Mouse (Mus musculus): Measurements from ENCODE around the gene Comt.
A peak's percentile ranks its signal among the peaks of the same experiment; 100 is the strongest.

Comt gene

GRCm38 (mm10) chr16:18411026-18411649 is 15.5 kb downstream of the Comt start:
- no peak for DNase-seq (ENCODE audit: low spot score in 2 of 2)

- no peak for DNase-seq (ENCODE audit: low spot score in 2 of 2)
Observed at GRCm38 (mm10) chr16:18410418-18410817, 16.2 kb downstream of the Comt start.

DNA sequence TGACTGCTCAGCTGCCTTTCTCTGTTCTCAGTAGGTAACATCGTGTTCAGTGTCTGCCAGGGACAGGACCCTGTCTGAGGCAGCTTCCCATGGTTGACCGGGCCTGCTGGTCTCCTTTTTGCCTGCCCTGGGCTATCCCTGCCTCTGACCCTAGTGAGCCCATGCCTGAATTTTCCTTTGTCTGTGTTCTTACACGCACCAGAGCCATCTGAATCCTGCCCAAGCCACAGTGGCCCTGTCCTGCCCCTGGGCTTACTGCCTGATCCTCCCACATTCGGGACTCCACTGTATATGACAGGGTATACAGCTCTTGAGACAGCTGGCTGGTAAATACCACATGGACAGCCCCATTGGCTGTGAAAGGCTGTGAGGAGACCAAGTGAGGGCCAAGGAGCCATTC is 16.9 kb downstream of the Comt start:
- DNase-seq (ENCODE audit: low spot score in 2 of 2): no peak

DNA sequence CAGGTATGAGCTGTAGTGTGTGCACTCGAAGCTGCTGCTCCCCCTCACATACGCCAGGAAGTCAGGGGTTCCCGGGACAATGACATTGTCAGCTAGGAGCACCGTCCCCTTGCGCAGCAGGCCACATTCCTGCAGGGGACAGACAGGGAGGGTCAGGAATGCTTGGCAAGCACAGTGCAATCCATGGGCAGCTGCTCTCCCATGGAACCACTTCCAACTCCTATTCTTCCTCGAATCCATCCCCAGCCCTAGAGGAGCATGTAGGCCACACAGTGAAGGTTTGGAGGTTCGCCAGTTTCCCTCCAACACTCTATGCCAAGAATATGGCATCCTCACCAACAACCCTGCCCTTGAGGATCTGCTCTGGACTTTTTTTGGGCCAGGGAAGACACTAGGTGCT is 18.7 kb downstream of the Comt start:
- no peak for DNase-seq (ENCODE audit: low spot score in 2 of 2)

DNA sequence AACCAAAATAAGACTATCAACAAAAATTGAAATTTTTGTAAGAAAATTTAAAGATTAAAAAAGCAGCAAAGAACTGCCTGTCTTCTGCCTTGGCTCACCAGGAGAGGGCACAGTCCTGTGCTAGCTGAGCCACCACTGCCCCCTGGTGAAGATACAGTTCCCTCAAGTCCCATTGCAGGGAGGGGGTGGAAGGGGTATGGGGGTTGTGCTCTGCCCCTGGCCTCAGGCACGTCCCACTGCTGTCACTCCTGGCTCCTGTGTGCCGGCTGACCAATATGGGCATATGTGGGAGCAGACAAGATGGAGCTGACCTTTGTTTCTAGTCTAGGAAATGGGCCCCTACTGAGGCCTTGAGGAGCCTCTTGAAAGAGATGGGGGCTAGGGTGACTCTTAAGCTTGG is 20.4 kb downstream of the Comt start:
- no peak for DNase-seq (ENCODE audit: low spot score in 2 of 2)

- DNase-seq (ENCODE audit: low spot score in 2 of 2): no peak
Observed at GRCm38 (mm10) chr16:18405876-18406275, 20.8 kb downstream of the Comt start.

- no peak for DNase-seq (ENCODE audit: low spot score in 2 of 2)
Observed at GRCm38 (mm10) chr16:18405091-18405854, 21.4 kb downstream of the Comt start.

DNA sequence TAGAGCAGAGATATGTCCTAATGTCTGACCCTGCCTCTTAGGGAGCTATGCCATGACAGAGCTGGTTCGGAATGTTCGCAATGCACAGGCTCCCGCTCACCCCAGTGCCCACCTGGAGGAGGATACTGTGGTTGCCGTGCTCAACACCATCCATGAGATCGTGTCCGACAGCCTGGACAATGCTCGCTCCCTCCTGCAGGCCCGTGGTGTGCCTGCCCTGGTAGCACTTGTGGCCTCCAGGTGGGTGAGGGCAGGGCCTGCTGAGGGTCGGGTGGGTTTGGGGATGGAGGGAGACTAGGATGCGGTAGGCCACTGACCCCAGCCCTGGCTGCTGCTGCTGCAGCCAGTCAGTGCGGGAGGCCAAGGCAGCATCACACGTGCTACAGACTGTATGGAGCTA is 23.4 kb downstream of the Comt start:
- no peak for DNase-seq (ENCODE audit: low spot score in 2 of 2)

- no peak for DNase-seq (ENCODE audit: low spot score in 2 of 2)
Observed at GRCm38 (mm10) chr16:18400472-18401216, 26.0 kb downstream of the Comt start.

DNA sequence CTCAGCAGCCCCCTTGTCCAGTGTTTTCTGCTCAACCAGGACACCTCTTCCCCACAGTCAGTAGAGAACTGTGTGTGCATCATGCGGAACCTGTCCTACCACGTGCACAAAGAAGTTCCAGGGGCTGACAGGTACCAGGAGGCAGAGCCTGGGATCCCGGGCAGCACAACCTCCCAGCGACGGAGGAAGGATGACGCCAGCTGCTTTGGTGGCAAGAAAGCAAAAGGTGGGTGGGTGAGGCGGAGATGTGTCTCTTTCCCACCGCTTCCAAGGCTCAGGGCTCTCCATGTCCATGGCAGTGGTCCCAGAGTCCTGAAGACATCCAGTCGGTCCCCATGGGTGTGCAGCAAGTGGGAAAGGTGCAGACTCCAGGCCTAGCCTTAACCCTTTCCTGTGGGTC is 26.6 kb downstream of the Comt start:
- DNase-seq (ENCODE audit: low spot score in 2 of 2): no peak

DNA sequence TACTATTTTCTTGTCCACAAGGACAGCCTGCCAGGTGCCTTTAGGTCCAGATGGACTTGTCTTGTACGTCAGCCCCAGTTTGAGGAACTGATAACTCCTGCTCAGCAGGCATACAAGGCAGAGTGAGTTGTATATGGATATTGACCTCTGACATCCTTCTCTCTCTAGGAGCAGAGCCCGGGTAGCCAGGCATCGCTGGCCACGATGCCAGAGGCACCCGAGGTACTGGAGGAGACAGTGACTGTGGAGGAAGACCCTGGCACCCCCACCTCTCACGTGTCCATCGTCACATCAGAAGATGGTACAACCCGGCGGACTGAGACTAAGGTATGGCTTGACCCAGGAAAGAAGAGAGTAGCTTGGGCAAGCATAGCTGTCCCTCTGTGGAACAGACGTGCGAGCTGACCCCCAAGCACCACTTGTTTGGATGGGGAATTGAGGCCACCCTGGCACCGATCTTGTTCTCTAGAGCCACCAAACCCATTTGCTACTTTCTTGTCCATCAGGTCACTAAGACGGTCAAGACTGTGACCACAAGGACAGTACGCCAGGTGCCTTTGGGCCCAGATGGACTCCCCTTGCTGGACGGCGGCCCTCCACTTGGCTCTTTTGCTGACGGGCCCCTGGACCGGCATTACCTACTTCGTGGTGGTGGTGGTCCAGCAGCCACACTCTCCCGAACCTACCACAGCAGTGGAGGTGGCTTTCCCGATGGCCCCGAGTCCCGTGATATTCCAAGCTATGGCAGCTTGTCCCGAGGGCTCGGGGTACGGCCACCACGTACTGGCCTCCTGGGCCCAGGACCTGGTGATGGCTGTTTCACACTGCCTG is 29.6 kb downstream of the Comt start:
- DNase-seq (ENCODE audit: low spot score in 2 of 2): no peak

DNA sequence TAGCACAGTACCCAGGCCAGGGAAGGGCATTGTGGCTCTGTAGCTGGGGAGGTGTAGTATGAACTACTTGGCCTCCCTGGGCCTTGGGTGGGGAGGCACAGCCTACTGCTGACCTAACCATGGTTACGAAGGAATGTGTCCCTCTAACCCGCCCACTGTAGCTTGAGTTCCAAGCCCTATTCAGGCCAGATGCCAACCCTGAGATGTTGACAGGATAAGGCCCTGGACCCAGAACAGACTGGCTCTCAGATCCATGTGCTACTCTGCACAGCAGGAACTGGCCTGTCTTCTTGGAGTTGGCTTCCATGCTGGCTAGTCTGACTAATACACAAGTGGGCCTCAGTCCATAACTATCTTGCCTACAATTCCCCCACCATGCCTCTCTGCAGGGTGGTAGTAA is 30.5 kb downstream of the Comt start:
- no peak for DNase-seq (ENCODE audit: low spot score in 2 of 2)

DNA sequence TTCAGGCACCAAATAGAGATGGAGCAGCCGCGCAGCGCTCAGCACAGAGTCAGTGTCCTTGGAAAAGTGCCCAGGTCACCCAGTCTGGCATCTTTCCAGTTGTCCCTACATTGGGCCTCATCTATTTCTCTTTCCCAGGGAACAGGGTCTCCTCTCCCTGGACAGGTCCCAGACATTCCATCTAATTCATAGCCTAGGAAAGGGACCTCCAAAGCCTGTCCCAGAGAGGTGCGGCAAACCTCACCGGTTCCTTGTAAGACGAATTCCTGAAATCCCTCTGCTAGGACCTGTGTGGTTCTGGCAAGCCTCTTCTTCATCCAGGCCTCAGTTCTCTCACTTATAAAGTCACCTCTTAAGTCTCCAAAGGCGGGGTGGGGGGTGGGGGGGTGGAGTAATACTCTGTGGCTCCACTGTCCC is 31.0 kb downstream of the Comt start:
- DNase-seq (ENCODE audit: low spot score in 2 of 2): no peak

- no peak for DNase-seq (ENCODE audit: low spot score in 2 of 2)
Observed at GRCm38 (mm10) chr16:18394777-18395619, 31.7 kb downstream of the Comt start.

DNA sequence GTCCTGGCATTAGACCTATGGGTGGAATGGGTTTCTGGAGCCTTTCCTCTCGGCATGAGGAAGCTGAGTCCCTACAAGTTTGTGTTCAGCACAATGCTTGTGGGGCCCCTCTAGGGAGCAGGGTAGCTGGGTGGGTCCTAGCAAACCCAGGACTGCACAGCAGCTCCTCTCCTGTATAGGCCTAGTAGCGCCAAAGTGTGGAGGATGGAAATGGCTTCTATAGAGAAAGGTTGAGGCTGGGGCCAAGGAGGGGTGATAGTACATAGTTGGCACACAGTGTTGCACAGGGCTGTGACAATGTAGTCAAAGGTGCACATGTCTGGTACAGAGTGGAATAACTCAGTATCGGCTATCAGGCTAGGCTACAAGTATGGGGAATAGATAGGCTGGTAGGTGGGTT is 32.6 kb downstream of the Comt start:
- DNase-seq (ENCODE audit: low spot score in 2 of 2): no peak

DNA sequence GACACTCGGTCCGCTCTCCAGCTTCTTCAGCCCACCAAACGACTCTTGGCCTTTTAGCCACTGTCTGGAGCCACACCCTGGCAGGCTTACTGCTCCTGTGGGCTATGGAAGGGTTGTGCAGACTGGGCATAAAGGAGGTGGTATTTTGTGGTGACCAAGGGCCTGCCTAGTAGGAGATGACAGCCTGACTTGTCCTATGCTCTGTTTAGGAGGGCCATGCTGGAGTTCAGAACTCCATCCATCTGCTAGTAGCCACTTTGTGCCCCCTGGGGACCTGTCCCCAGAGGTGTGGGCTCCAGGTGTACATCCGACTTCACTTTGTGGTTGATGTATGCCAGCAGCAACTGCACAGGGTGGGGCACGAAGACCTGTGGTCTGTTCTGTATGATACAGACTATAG is 33.1 kb downstream of the Comt start:
- DNase-seq (ENCODE audit: low spot score in 2 of 2): no peak

GRCm38 (mm10) chr16:18392469-18393426 is 33.9 kb downstream of the Comt start:
- peak in 1 of 2 experiments; percentile 59 for DNase-seq (ENCODE audit: low spot score in 2 of 2)

DNA sequence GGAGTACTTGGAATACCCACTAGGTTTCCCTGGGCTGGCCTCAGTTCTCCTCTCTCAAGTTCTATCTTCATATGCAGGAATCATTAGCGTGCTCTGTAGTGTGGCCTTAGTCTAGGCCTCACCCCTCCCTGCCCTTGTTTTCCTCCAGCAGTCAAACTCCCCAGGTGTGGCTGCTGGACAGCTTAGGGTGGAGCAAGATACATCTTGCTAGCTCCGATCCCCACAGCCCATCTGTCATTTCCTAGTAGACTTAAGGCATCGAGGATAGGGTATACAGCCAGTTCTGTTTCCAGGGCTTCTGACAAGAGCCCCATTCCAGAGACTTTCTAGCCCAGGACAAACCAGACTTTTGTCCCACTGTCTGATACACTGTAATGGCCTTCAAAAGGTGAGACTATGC is 34.9 kb downstream of the Comt start:
- no peak for DNase-seq (ENCODE audit: low spot score in 2 of 2)

- DNase-seq (ENCODE audit: low spot score in 2 of 2): no peak
Observed at GRCm38 (mm10) chr16:18391127-18391526, 35.5 kb downstream of the Comt start.

DNA sequence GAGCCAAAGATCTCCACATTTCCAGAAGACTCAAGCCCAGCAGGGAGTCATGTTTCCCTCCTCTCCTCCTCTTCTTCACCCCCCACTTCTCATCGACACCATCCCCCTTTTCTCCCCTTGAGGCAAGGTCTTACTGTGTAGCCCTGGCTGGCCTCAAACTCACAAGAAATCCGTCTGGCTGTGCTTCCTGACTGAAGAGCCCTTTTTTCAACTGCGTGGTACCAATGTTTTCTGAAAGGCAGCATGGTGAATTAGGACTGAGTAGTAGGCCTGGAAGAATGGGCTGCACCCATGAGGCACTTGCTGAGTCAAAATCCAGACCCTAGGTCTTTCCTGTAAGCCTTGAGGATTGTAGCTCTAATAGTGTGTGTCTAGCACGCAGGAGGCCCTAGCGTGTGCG is 36.3 kb downstream of the Comt start:
- DNase-seq (ENCODE audit: low spot score in 2 of 2): no peak

All from right cerebral cortex, postnatal 36 days (tissue).